Comparison of ENCODE assay signal across 9 mouse cellular contexts in the genomic region with DNA sequence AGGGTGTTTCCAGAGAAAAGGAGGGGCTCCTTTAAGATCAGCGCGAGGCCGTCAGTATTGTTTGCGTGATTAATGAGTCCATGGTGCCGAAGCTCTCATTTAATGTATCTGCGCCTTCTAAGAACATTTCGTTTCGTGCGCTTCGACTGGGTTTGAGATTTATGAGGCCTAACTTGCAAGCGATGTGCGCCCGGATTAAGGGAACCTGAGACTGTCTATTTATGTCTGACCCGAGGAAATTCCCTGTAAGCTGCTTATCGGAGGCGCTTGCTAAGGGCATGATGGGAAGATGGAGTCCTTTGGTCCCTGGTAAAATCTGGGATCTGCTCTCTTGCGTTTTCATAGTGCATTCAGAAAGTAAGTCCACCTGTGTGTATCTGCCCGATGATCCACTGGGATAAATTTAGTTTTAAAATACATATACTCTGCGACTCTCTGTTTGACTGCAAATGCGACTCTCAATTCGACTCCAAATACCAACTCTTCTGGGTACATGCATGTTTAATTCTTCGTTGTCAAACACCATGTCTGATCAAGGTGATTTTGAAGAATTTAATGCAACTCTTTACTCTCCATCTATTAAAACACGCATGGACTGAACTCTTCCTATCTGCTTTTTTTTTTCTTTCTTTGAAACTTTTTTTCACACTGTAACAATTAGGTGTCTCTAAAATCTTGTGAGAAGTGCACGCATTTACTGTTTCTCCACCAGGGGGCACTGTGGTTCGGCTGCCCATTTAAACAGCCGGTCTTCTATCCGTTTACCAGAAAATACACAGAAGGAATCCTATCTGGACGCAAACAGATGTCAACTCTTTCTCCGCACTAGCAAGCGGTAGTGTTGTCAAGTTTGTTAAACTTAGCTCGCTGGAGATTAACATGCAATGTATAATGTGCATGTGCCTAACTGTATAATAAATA.
DNase-seq lines count a peak whose midpoint lies in the region; ATAC-seq and TF ChIP-seq lines count a peak whose summit lies in the region.
"Had no signal": no experiment of that assay in that cellular context is flagged by ENCODE, and none has a peak within 500 bp of the region (broad histone marks: within the 10 kb centered on the region; RNA-seq: fewer than 3 reads in every experiment).

No protein-coding gene starts in this region.

- ATAC-seq in midbrain, embryonic 14.5 days (ENCODE audit: low FRiP score, low TSS enrichment), result no peak
- ATAC-seq in midbrain, embryonic 15.5 days (replicated peaks), result no peak
- no peak; the same call in 1 of the 2 replicates for ATAC-seq in kidney, embryonic 16.5 days (ENCODE audit: low FRiP score, low TSS enrichment)

- H3K27ac ChIP-seq in midbrain, embryonic 14.5 days (replicated peaks; ENCODE audit: low read depth, low read length), result no peak overlapping the region
- no peak overlapping the region for H3K27ac ChIP-seq in midbrain, embryonic 15.5 days
- no peak overlapping the region for H3K27ac ChIP-seq in kidney, embryonic 16.5 days (ENCODE audit: low read length)
- no peak overlapping the region for H3K27ac ChIP-seq in thymus, adult 2 months (ENCODE audit: control insufficient read depth, insufficient read depth, low read length)
- H3K27ac ChIP-seq: embryonic facial prominence, embryonic 12.5 days had no signal

- H3K36me3 ChIP-seq in midbrain, embryonic 14.5 days (ENCODE audit: control insufficient read depth, insufficient read depth, low read length), result no peaks in the 10 kb centered on the region
- H3K36me3 ChIP-seq in midbrain, embryonic 15.5 days (replicated peaks), result no peaks in the 10 kb centered on the region
- H3K36me3 ChIP-seq in kidney, embryonic 16.5 days (ENCODE audit: insufficient read depth, low read length), result no peaks in the 10 kb centered on the region
- H3K36me3 ChIP-seq in thymus, adult 2 months (ENCODE audit: control insufficient read depth, insufficient read depth, low read length), result no peaks in the 10 kb centered on the region
- H3K36me3 ChIP-seq: embryonic facial prominence, embryonic 12.5 days had no signal

- 50% methylated on average over 31 of the region's 31 CpGs for WGBS in midbrain, embryonic 14.5 days
- WGBS in midbrain, embryonic 15.5 days, result 50% methylated on average over 31 of the region's 31 CpGs
- WGBS in kidney, embryonic 16.5 days, result 18% methylated on average over 31 of the region's 31 CpGs
- WGBS in thymus, adult 2 months, result 67% methylated on average over 31 of the region's 31 CpGs

- no peak overlapping the region for H3K4me2 ChIP-seq in midbrain, embryonic 14.5 days (ENCODE audit: low read length)
- no peak overlapping the region for H3K4me2 ChIP-seq in midbrain, embryonic 15.5 days
- H3K4me2 ChIP-seq in kidney, embryonic 16.5 days (replicated peaks; ENCODE audit: low read depth, low read length), result peak overlapping the region; percentile 53
- H3K4me2 ChIP-seq: embryonic facial prominence, embryonic 12.5 days had no signal

- H3K4me1 ChIP-seq in midbrain, embryonic 14.5 days (ENCODE audit: control insufficient read depth, insufficient read depth, low read length), result peaks cover 6% of the 10 kb centered on the region; the same call in 1 of the 2 replicates
- H3K4me1 ChIP-seq in midbrain, embryonic 15.5 days, result peaks cover 13% of the 10 kb centered on the region
- H3K4me1 ChIP-seq in kidney, embryonic 16.5 days (ENCODE audit: insufficient read depth, low read length), result peaks cover 41% of the 10 kb centered on the region
- H3K4me1 ChIP-seq in thymus, adult 2 months (replicated peaks; ENCODE audit: control insufficient read depth, insufficient read depth, low read length), result no peaks in the 10 kb centered on the region

- DNase-seq in midbrain, embryonic 14.5 days, result peak; percentile 93
- DNase-seq in cerebellum, postnatal 10 days, result peak; percentile 91 to 93
- peak; percentile 65 to 77 for DNase-seq in gastrocnemius, postnatal 4 days (ENCODE audit: low spot score in 2 of 2)
- DNase-seq in liver, result peak; percentile 80
- DNase-seq in ovary, adult 18-20 months (ENCODE audit: low spot score), result peak; percentile 56
- DNase-seq in thymus, adult 2 months, result peak; percentile 77

- no peaks in the 10 kb centered on the region for H3K27me3 ChIP-seq in midbrain, embryonic 14.5 days (ENCODE audit: control insufficient read depth, insufficient read depth, low read length)
- no peaks in the 10 kb centered on the region for H3K27me3 ChIP-seq in midbrain, embryonic 15.5 days (replicated peaks)
- H3K27me3 ChIP-seq in kidney, embryonic 16.5 days (ENCODE audit: insufficient read depth, low read length), result no peaks in the 10 kb centered on the region; the same call in none of the 2 replicates
- no peaks in the 10 kb centered on the region for H3K27me3 ChIP-seq in thymus, adult 2 months (ENCODE audit: control insufficient read depth, insufficient read depth, low read length)
- H3K27me3 ChIP-seq: embryonic facial prominence, embryonic 12.5 days had no signal

- no peaks in the 10 kb centered on the region for H3K9me3 ChIP-seq in midbrain, embryonic 14.5 days (ENCODE audit: control insufficient read depth, low read length)
- no peaks in the 10 kb centered on the region for H3K9me3 ChIP-seq in midbrain, embryonic 15.5 days
- H3K9me3 ChIP-seq in kidney, embryonic 16.5 days (ENCODE audit: low read length), result no peaks in the 10 kb centered on the region
- H3K9me3 ChIP-seq: embryonic facial prominence, embryonic 12.5 days had no signal

- H3K4me3 ChIP-seq in midbrain, embryonic 14.5 days (replicated peaks; ENCODE audit: low read depth, low read length), result no peak overlapping the region
- H3K4me3 ChIP-seq in midbrain, embryonic 15.5 days, result no peak overlapping the region
- peak overlapping the region; percentile 28 for H3K4me3 ChIP-seq in kidney, embryonic 16.5 days (ENCODE audit: low read length)
- no peak overlapping the region for H3K4me3 ChIP-seq in thymus, adult 2 months (ENCODE audit: control insufficient read depth, insufficient read depth, low read length)
- H3K4me3 ChIP-seq: embryonic facial prominence, embryonic 12.5 days had no signal

- TF ChIP-seq POLR2A in thymus, adult 2 months (IDR thresholded peaks at IDR 0.05; ENCODE audit: control insufficient read depth, extremely low read depth, insufficient read depth, low read length, poor library complexity), result no peak

- H3K9ac ChIP-seq in midbrain, embryonic 14.5 days (replicated peaks; ENCODE audit: low read length), result no peak overlapping the region
- H3K9ac ChIP-seq in midbrain, embryonic 15.5 days, result no peak overlapping the region
- peak overlapping the region; percentile 24; the same call in 1 of the 2 replicates for H3K9ac ChIP-seq in kidney, embryonic 16.5 days (replicated peaks; ENCODE audit: low read length)
- H3K9ac ChIP-seq: embryonic facial prominence, embryonic 12.5 days had no signal

- TF ChIP-seq CTCF in thymus, adult 2 months (IDR thresholded peaks at IDR 0.05; ENCODE audit: borderline replicate concordance, control insufficient read depth, extremely low read depth, insufficient read depth, low read length, poor library complexity), result no peak
